ENCODE assay signal across 10 mouse cellular contexts in genomic region chr15:85166433-85166933, GRCm38 (mm10). TPM values are rescaled to one million over a fixed set of nuclear protein-coding genes. Genes with fewer than 3 reads are reported as not detected.
DNase-seq lines count a peak whose midpoint lies in the region; ATAC-seq lines count a peak whose summit lies in the region.
"Had no signal": no experiment of that assay in that cellular context is flagged by ENCODE, and none has a peak within 500 bp of the region (broad histone marks: within the 10 kb centered on the region; RNA-seq: fewer than 3 reads in every experiment).

No protein-coding gene starts in this region.

- ATAC-seq in kidney, embryonic 14.5 days (ENCODE audit: low FRiP score, low TSS enrichment) = no peak
- peak; percentile 48; the same call in 1 of the 2 replicates for ATAC-seq in hindbrain, embryonic 12.5 days (ENCODE audit: low FRiP score)
- no peak for ATAC-seq in neural tube, embryonic 11.5 days (ENCODE audit: insufficient read depth, low FRiP score, low TSS enrichment)

- DNase-seq in kidney, postnatal 14 days = no peak
- peak; percentile 79 for DNase-seq in embryo, embryonic 10.5 days (ENCODE audit: low spot score)
- peak; percentile 49 for DNase-seq in neural tube, embryonic 11.5 days (ENCODE audit: low spot score)
- no peak for DNase-seq in ovary, adult 18-20 months (ENCODE audit: low spot score)
- DNase-seq in ovary, postnatal 10 days (ENCODE audit: low spot score) = no peak
- no peak for DNase-seq in urinary bladder, postnatal 25 days (ENCODE audit: low spot score)
- DNase-seq: kidney, adult 8-10 months had no signal

- peak overlapping the region; percentile 30; the same call in 1 of the 2 replicates for H3K27ac ChIP-seq in kidney, embryonic 14.5 days (ENCODE audit: low read depth, low read length)
- peak overlapping the region; percentile 52 for H3K27ac ChIP-seq in hindbrain, embryonic 12.5 days
- peak overlapping the region; percentile 23; the same call in 1 of the 2 replicates for H3K27ac ChIP-seq in neural tube, embryonic 11.5 days (ENCODE audit: low read depth, low read length)

- no peak overlapping the region for H3K9ac ChIP-seq in kidney, embryonic 14.5 days (ENCODE audit: low read depth, low read length)
- H3K9ac ChIP-seq in hindbrain, embryonic 12.5 days = peak overlapping the region; percentile 38; the same call in 1 of the 2 replicates
- H3K9ac ChIP-seq in neural tube, embryonic 11.5 days (ENCODE audit: low read length) = no peak overlapping the region

- no peak overlapping the region for H3K4me2 ChIP-seq in kidney, embryonic 14.5 days (replicated peaks; ENCODE audit: low read depth, low read length)
- H3K4me2 ChIP-seq in hindbrain, embryonic 12.5 days (replicated peaks) = peak overlapping the region; percentile 14; the same call in 1 of the 2 replicates
- peak overlapping the region; percentile 12; the same call in 1 of the 2 replicates for H3K4me2 ChIP-seq in neural tube, embryonic 11.5 days (ENCODE audit: low read depth)

- no peaks in the 10 kb centered on the region for H3K9me3 ChIP-seq in kidney, embryonic 14.5 days (ENCODE audit: control insufficient read depth, low read length)
- H3K9me3 ChIP-seq in hindbrain, embryonic 12.5 days (replicated peaks) = no peaks in the 10 kb centered on the region
- no peaks in the 10 kb centered on the region for H3K9me3 ChIP-seq in neural tube, embryonic 11.5 days (ENCODE audit: control insufficient read depth, low read length)

- H3K27me3 ChIP-seq in kidney, embryonic 14.5 days (ENCODE audit: control insufficient read depth, insufficient read depth, low read length) = no peaks in the 10 kb centered on the region
- H3K27me3 ChIP-seq in hindbrain, embryonic 12.5 days = peaks cover 3% of the 10 kb centered on the region; the same call in 1 of the 2 replicates
- no peaks in the 10 kb centered on the region for H3K27me3 ChIP-seq in neural tube, embryonic 11.5 days (ENCODE audit: control insufficient read depth, insufficient read depth, low read length)

- no peak overlapping the region for H3K4me3 ChIP-seq in kidney, embryonic 14.5 days (ENCODE audit: low read length)
- H3K4me3 ChIP-seq in hindbrain, embryonic 12.5 days = no peak overlapping the region
- no peak overlapping the region for H3K4me3 ChIP-seq in neural tube, embryonic 11.5 days (ENCODE audit: low read depth, low read length)

- 52% methylated on average over 11 of the region's 11 CpGs for WGBS in kidney, embryonic 14.5 days
- WGBS in hindbrain, embryonic 12.5 days = 15% methylated on average over 11 of the region's 11 CpGs
- 24% methylated on average over 11 of the region's 11 CpGs for WGBS in neural tube, embryonic 11.5 days

- H3K4me1 ChIP-seq in kidney, embryonic 14.5 days (ENCODE audit: control insufficient read depth, insufficient read depth, low read length) = no peaks in the 10 kb centered on the region
- peaks cover 18% of the 10 kb centered on the region for H3K4me1 ChIP-seq in hindbrain, embryonic 12.5 days
- peaks cover 8% of the 10 kb centered on the region for H3K4me1 ChIP-seq in neural tube, embryonic 11.5 days (ENCODE audit: control insufficient read depth, insufficient read depth, low read length)

- no peaks in the 10 kb centered on the region for H3K36me3 ChIP-seq in kidney, embryonic 14.5 days (ENCODE audit: control insufficient read depth, insufficient read depth, low read length)
- H3K36me3 ChIP-seq in hindbrain, embryonic 12.5 days = no peaks in the 10 kb centered on the region
- no peaks in the 10 kb centered on the region for H3K36me3 ChIP-seq in neural tube, embryonic 11.5 days (ENCODE audit: control insufficient read depth, insufficient read depth, low read length)

RNA-seq across cellular contexts. Expression of gene Ribc2, which starts 34.6 kb away (rescaled TPM):
- 0.19 and 0.69 TPM in 2 replicates for polyA plus RNA-seq in kidney, embryonic 14.5 days (2014; fragmentation: Nextera tagmentation; extraction: Ambion mirVana)
- polyA plus RNA-seq in hindbrain, embryonic 12.5 days (2016; fragmentation: Nextera tagmentation; extraction: Ambion mirVana) = 1.1 and 1.4 TPM in 2 replicates
- polyA plus RNA-seq in neural tube, embryonic 11.5 days (2014; fragmentation: Nextera tagmentation; extraction: Ambion mirVana) = 0.62 and 0.78 TPM in 2 replicates

RNA-seq across cellular contexts. Expression of gene Smc1b, which starts 34.7 kb away (rescaled TPM):
- polyA plus RNA-seq in kidney, embryonic 14.5 days (2014; fragmentation: Nextera tagmentation; extraction: Ambion mirVana) = 0.19 and 0.22 TPM in 2 replicates
- 0.10 and 0.28 TPM in 2 replicates for polyA plus RNA-seq in hindbrain, embryonic 12.5 days (2016; fragmentation: Nextera tagmentation; extraction: Ambion mirVana)
- polyA plus RNA-seq in neural tube, embryonic 11.5 days (2014; fragmentation: Nextera tagmentation; extraction: Ambion mirVana) = 0.11 TPM in 1 of 2 replicates, not detected in the other
- polyA plus RNA-seq: gonadal fat pad, adult 2 months had no signal

RNA-seq across cellular contexts. Expression of gene Fbln1, which starts 39.3 kb away (rescaled TPM):
- 174 and 188 TPM in 2 replicates for polyA plus RNA-seq in kidney, embryonic 14.5 days (2014; fragmentation: Nextera tagmentation; extraction: Ambion mirVana)
- polyA plus RNA-seq in hindbrain, embryonic 12.5 days (2016; fragmentation: Nextera tagmentation; extraction: Ambion mirVana) = 110 and 127 TPM in 2 replicates
- 115 and 120 TPM in 2 replicates for polyA plus RNA-seq in neural tube, embryonic 11.5 days (2014; fragmentation: Nextera tagmentation; extraction: Ambion mirVana)

Comparison
In these comparisons a context has a peak if more than half of its experiments do, and no peak if none do; other contexts are left out.
1. DNase-seq: peak in embryo, embryonic 10.5 days (single experiment) and neural tube, embryonic 11.5 days (single experiment); none in kidney, postnatal 14 days (single experiment), ovary, adult 18-20 months (single experiment), ovary, postnatal 10 days (single experiment) and urinary bladder, postnatal 25 days (single experiment).
2. Peak in every context shown above with its lines, with median percentiles within 50 percentile points of each other: H3K27ac ChIP-seq.